Mouse (Mus musculus) ES-E14 (cell line): Measurements from ENCODE around the gene Camk1. TPM values are rescaled to one million over a fixed set of nuclear protein-coding genes. Genes with fewer than 3 reads are reported as not detected.

Experiments used
- DNase-seq: peaks from one replicate; pipeline ENCODE4 v3.0.0-alpha.2; 2013; ENCODE audit warnings: low read depth, low spot score
- H3K27ac ChIP-seq: 2 replicates; pipeline ENCODE4 v1.5.1; 2012; ENCODE audit warnings: low read depth, mild to moderate bottlenecking, low read length, moderate library complexity, mixed read lengths; ENCODE audit not compliant: poor library complexity, insufficient read depth, severe bottlenecking
- H3K36me3 ChIP-seq: 2 replicates; pipeline ENCODE4 v1.6.1; 2012; ENCODE audit warnings: mild to moderate bottlenecking, low read length, moderate library complexity, mixed read lengths; ENCODE audit not compliant: control insufficient read depth, poor library complexity, insufficient read depth, severe bottlenecking
- H3K4me1 ChIP-seq, 2 experiments: fragments of 150-350 bp in 1 of 2; sonication (generic) in 1 of 2; 2 replicates each; pipeline ENCODE4 v1.6.1; 2012; ENCODE audit warnings: low read length in 2 of 2, mild to moderate bottlenecking in 1 of 2, mixed read lengths in 1 of 2; ENCODE audit not compliant: control insufficient read depth in 2 of 2, insufficient read depth in 2 of 2, poor library complexity in 1 of 2
- H3K4me3 ChIP-seq, 2 experiments: fragments of 150-350 bp in 1 of 2; sonication (generic) in 1 of 2; 2 replicates each; pipeline ENCODE4 v1.5.1; 2012; ENCODE audit warnings: low read length in 2 of 2, low read depth in 1 of 2, mild to moderate bottlenecking in 1 of 2, mixed read lengths in 1 of 2; ENCODE audit not compliant: insufficient read depth in 1 of 2, poor library complexity in 1 of 2, severe bottlenecking in 1 of 2
- H3K9ac ChIP-seq: 2 replicates; pipeline ENCODE4 v1.6.1; 2012; ENCODE audit warnings: low read depth, mild to moderate bottlenecking, low read length, mixed read lengths; ENCODE audit not compliant: poor library complexity, insufficient read depth, severe bottlenecking
- H3K9me3 ChIP-seq: fragments of 150-350 bp; sonication (generic); 2 replicates; pipeline ENCODE4 v1.6.1; 2012; ENCODE audit warnings: low read depth, mild to moderate bottlenecking, low read length; ENCODE audit not compliant: control insufficient read depth, insufficient read depth
- CHD2 ChIP-seq: IDR thresholded peaks from 2 replicates; pipeline ENCODE4 v1.6.1; 2014; ENCODE audit warnings: mild to moderate bottlenecking, low read depth, low read length, inconsistent platforms
- HCFC1 ChIP-seq: IDR thresholded peaks from 2 replicates; pipeline ENCODE4 v1.6.1; 2012; ENCODE audit warnings: low read length, inconsistent platforms, borderline replicate concordance; ENCODE audit not compliant: insufficient read depth
- MAFK ChIP-seq: IDR thresholded peaks from 2 replicates; pipeline ENCODE4 v1.6.1; 2014; ENCODE audit warnings: mild to moderate bottlenecking, low read depth, low read length, inconsistent platforms; ENCODE audit not compliant: insufficient read depth
- ZC3H11A ChIP-seq: IDR thresholded peaks from 2 replicates; pipeline ENCODE4 v1.6.1; 2012; ENCODE audit warnings: low read depth, mild to moderate bottlenecking, inconsistent platforms, low read length, borderline replicate concordance
- ZNF384 ChIP-seq: IDR thresholded peaks from 2 replicates; pipeline ENCODE4 v1.6.1; 2012; ENCODE audit warnings: low read depth, low read length, inconsistent platforms
- in situ Hi-C, 2 experiments: fragments of 600-800 bp; cut with MboI; formaldehyde crosslinking; loops; one replicate each; pipeline ENCODE4 v1.15.1; 2025; ENCODE audit warnings: low sequenced_read_pairs in 2 of 2, inconsistent platforms in 1 of 2; ENCODE audit not compliant: unreplicated experiment in 2 of 2
- total RNA-seq: library from RNA; depleted of rRNA; stranded (reverse); fragments of 300-350 nt; gene quantifications from 2 replicates; pipeline ENCODE4 v1.2.3, GENCODE M21; 2012; rRNA removed

The Camk1 gene
- total RNA-seq, 1 experiment: 9.4 TPM

DNA sequence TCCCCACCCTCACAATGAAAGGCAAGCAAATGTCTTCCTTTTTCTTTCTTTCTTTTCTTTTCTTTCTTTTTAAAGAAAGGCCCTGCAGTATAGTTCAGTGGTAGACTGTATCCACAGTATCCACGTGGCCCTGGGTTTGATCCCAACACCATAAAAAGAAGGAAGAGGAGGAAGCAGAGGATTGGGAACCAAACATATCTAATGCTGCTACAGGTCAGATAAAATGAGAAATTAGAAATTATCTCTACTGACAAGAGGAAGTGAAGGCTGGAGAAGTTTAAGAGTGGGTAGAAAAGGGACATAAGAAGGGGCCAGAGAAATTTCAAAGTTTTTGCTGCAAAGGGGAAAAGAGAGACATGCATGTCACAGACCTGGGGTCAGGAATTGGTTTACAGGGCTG, 57.5 kb downstream of the Camk1 start:
- no peaks in the 10 kb centered on the region for H3K9me3 ChIP-seq
- peaks cover 3 to 23% of the 10 kb centered on the region in 2 experiments; a peak in 2 of 4 replicates for H3K4me1 ChIP-seq
- H3K27ac ChIP-seq: no peak overlapping the region
- no peak for TF ChIP-seq ZNF384
- TF ChIP-seq ZC3H11A: no peak
- no peak for TF ChIP-seq HCFC1
- TF ChIP-seq CHD2: no peak
- TF ChIP-seq MAFK: no peak
- DNase-seq: no peak
- in situ Hi-C loops: no loop called here
- no peaks in the 10 kb centered on the region for H3K36me3 ChIP-seq
- no peak overlapping the region for H3K9ac ChIP-seq
- H3K4me3 ChIP-seq: no peak overlapping the region

DNA sequence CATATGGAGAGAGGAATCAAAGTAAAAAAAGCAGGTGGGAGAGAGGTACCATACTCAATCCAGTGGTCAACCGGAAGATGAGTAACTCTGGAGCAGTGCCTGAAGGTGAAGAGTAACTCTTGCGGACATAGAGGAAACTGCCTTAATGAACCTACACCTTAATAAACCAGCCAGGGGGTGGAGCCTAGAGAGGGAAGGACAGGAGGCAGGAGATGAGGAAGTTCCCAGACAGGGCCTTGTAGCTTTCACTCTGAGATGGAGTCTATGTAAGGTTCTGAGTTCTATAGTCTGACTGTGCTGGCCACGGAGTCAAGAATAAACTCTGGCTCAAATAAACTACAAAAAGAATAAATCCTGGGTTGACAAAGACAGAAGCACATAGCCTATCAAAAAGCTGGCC, 58.9 kb downstream of the Camk1 start:
- no peaks in the 10 kb centered on the region for H3K36me3 ChIP-seq
- H3K9me3 ChIP-seq: no peaks in the 10 kb centered on the region

More for the DNA sequence above, 58.9 kb downstream of the Camk1 start:
- in situ Hi-C loops: no loop called here
- H3K4me3 ChIP-seq: no peak overlapping the region
- TF ChIP-seq CHD2: no peak
- no peak for TF ChIP-seq ZC3H11A
- TF ChIP-seq MAFK: no peak
- TF ChIP-seq ZNF384: no peak
- TF ChIP-seq HCFC1: no peak
- H3K9ac ChIP-seq: no peak overlapping the region
- peaks cover under 1 to 22% of the 10 kb centered on the region in 2 experiments; a peak in 2 of 4 replicates for H3K4me1 ChIP-seq
- no peak overlapping the region for H3K27ac ChIP-seq
- DNase-seq: no peak

Other genes with a start within 250 kb of the Camk1 start
- gene Lhfpl4, start 148.6 kb downstream of the Camk1 start, total RNA-seq: 5.2 and 5.9 TPM in 2 replicates
- gene Mtmr14, start 106.1 kb downstream of the Camk1 start, total RNA-seq: 42.4 and 44.8 TPM in 2 replicates
- gene Cpne9, start 61.7 kb downstream of the Camk1 start, total RNA-seq: 1.7 and 2.9 TPM in 2 replicates
- 38.8 and 43.1 TPM in 2 replicates for gene Brpf1, start 36.8 kb downstream of the Camk1 start, total RNA-seq
- 11.9 and 13.0 TPM in 2 replicates for gene Ogg1, start 17.0 kb downstream of the Camk1 start, total RNA-seq
- 31.7 and 35.3 TPM in 2 replicates for gene Tada3, start 33.9 kb upstream of the Camk1 start, total RNA-seq
- 217 and 227 TPM in 2 replicates for gene Arpc4, start 34.1 kb upstream of the Camk1 start, total RNA-seq
- gene Ttll3, start 45.3 kb upstream of the Camk1 start, total RNA-seq: 5.3 and 6.9 TPM in 2 replicates
- 34.5 and 42.3 TPM in 2 replicates for gene Rpusd3, start 75.4 kb upstream of the Camk1 start, total RNA-seq
- 0.42 and 0.45 TPM in 2 replicates for gene Cidec, start 91.8 kb upstream of the Camk1 start, total RNA-seq
- gene Jagn1, start 98.6 kb upstream of the Camk1 start, total RNA-seq: 119 and 140 TPM in 2 replicates
- 0.80 and 3.0 TPM in 2 replicates for gene Il17re, start 114.5 kb upstream of the Camk1 start, total RNA-seq
- gene Il17rc, start 127.4 kb upstream of the Camk1 start, total RNA-seq: 6.2 and 13.3 TPM in 2 replicates
- 20.8 and 29.9 TPM in 2 replicates for gene Creld1, start 139.3 kb upstream of the Camk1 start, total RNA-seq
- gene Prrt3, start 157.9 kb upstream of the Camk1 start, total RNA-seq: 15.1 and 16.3 TPM in 2 replicates
- gene Emc3, start 187.7 kb upstream of the Camk1 start, total RNA-seq: 71.2 and 74.1 TPM in 2 replicates
- 34.7 and 37.5 TPM in 2 replicates for gene Fancd2, start 187.7 kb upstream of the Camk1 start, total RNA-seq